Mouse (Mus musculus) layer of hippocampus, adult 2 months (tissue): ENCODE results near the gene Bub1. TPM values are rescaled to one million over a fixed set of nuclear protein-coding genes. Genes with fewer than 3 reads are reported as not detected.

Experiments
- DNase-seq, 2 experiments: peaks; one replicate each; pipeline ENCODE4 v3.0.0; 2022; ENCODE audit warnings: low spot score in 2 of 2
- H3K27ac ChIP-seq: fragments of 200-600 bp; 2 replicates; pipeline ENCODE4 v1.8.1; 2022
- H3K4me3 ChIP-seq: fragments of 200-600 bp; 2 replicates; pipeline ENCODE4 v1.8.1; 2022; ENCODE audit warnings: mild to moderate bottlenecking
- CTCF ChIP-seq: fragments of 200-600 bp; conservative IDR thresholded peaks from 2 replicates; pipeline ENCODE4 v1.8.1; 2022; ENCODE audit warnings: antibody characterized with exemption, mild to moderate bottlenecking, moderate library complexity
- long read RNA-seq, 2 experiments: library from polyadenylated mRNA; stranded (forward); transcript quantifications; one replicate each; pipeline ENCODE4 v2.0.0; 2021; ENCODE audit warnings: borderline mapping rate in 2 of 2
- total RNA-seq, 2 experiments: library from RNA; stranded (reverse); gene quantifications; 2 replicates each; pipeline ENCODE4 v1.2.3; 2021

Gene Bub1
- under 1 TPM; 0.25 to 0.77 TPM for total RNA-seq
- long read RNA-seq, experiment 1, result 0 reads
- long read RNA-seq, experiment 2, result 0 reads

DNA sequence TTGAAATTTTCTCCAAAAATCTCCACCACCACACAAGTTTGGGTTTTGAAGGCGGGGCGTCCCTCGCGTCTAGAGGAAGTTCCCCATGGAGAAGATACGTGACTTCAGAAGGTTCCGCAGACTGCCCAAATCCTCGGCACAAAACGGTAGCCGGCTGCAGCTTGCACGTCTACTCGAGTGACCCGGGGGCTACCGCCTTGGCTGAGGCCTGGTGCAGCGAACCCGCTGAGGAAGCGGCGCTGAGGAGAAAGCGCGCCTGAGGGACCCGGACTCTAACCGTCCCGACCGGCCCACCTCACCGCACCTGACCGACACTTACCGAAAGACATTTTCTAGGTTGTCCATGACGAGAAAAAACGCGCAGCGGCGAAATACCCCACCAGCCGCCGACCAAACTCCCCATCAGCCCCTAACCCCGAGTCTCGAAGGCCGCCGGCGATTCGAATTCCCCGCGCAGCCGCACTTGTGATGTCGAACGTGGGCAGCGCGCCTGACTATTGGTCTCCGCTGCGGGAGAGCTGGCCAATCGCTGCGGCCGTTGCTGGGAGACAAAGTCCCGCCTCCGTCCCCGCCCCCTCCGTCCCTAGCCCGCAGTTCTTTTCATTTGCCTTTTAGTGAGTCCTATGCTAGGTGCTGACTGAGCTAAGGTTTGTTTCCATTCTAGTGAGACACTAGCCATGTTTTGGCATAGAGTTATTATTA is at the start of gene Bub1:
Gene Bub1 (minus strand): TSS at position 465 of the 702 bp plus-strand sequence.
- peak; percentile 91 to 93 for DNase-seq
- Histone ChIP-seq H3K4me3 (peak within 1 kb of the TSS; percentile 69), H3K27ac (no peak within 1 kb of the TSS)
- TF ChIP-seq CTCF, result peak; percentile 31

DNA sequence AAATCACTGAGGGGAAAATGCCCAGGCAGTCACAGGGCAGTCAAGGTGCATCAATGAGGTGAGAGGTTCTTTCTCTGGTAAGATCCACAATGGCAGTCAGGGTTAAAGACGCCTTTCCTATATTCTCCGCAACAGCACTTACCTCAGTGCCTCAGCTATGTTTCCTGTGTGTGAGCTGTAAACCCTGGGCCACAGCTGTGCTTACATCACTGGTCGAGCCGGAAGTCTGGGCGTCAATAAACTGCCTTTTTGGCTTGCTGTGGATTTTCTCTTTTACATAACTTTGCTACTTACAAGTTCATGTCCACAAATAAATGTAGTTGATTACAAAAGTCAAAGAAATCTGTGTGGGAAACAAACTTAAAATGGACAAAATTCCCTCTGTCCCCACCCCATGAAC is 49.4 kb upstream of the Bub1 start:
- Histone ChIP-seq H3K27ac (no peak overlapping the region), H3K4me3 (no peak overlapping the region)
- TF ChIP-seq CTCF, result no peak
- no peak for DNase-seq

DNA sequence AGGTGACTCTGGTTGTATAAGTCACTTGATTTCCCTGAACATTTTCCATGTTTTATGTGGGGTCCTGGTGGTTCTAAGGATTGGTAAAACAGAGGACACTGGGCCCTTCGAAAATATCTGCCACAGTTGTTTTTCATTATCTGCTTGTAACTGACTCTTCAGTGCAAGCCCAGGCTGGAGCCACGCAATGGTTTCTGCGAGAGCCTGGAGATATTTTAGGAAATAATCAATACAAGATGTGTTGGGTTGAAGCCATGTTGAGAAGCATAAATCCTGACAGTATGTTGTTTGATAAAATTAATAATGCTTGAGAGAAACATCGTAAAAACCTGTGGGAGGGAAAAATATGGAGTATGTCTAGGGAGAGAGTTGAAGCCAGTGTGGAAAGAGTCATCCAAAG is 32.7 kb upstream of the Bub1 start:
- TF ChIP-seq CTCF, result no peak
- DNase-seq, result no peak
- Histone ChIP-seq H3K27ac (no peak overlapping the region), H3K4me3 (no peak overlapping the region)

GRCm38 (mm10) chr2:127854332-127854991 is 22.8 kb upstream of the Bub1 start:
- H3K27ac ChIP-seq, result no peak overlapping the region
- DNase-seq, result peak; percentile 22 to 35
- no peak for TF ChIP-seq CTCF
- no peak overlapping the region for H3K4me3 ChIP-seq

GRCm38 (mm10) chr2:127850371-127850770 is 18.7 kb upstream of the Bub1 start:
- TF ChIP-seq CTCF, result no peak
- no peak for DNase-seq
- H3K4me3 ChIP-seq, result no peak overlapping the region
- no peak overlapping the region for H3K27ac ChIP-seq

GRCm38 (mm10) chr2:127846571-127846970 is 14.9 kb upstream of the Bub1 start:
- no peak for TF ChIP-seq CTCF
- H3K4me3 ChIP-seq, result no peak overlapping the region
- DNase-seq, result no peak
- no peak overlapping the region for H3K27ac ChIP-seq

- TF ChIP-seq CTCF, result no peak
- DNase-seq, result no peak
- Histone ChIP-seq H3K4me3 (no peak overlapping the region), H3K27ac (no peak overlapping the region)
These were observed 14.3 kb upstream of the Bub1 start for GRCm38 (mm10) chr2:127846008-127846407.

DNA sequence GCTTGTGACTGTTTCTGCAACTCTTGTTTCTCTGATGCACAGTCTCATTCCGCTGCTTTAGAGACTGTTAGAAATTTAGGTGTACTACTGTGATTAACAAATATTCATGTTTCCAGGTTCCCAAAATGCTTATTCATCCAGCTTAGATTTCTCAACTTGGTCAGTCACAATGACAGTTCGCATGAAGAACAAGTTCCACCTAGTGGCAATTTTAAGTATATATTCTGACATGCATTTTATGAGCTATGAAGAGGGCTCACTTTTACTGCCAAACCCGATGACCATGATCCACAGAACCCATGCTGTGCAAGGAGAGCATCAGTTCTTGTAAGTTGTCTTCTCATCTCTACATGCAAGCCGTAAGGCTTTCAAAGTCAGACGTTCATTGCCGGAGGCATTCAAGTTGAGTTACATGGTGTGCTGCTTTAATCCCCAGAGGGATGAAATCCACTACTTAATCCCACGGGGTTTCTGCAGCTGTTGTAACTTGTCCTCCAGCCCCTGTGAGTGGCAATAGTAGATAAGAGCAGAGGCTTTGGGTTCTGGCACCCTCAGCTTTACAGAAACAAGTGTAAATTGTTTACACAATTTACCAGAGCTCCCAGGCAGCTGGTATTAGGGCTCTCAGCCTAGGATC is 13.8 kb upstream of the Bub1 start:
- Histone ChIP-seq H3K27ac (no peak overlapping the region), H3K4me3 (no peak overlapping the region)
- peak in 1 of 2 experiments; percentile 12 for DNase-seq
- peak; percentile 84 for TF ChIP-seq CTCF

DNA sequence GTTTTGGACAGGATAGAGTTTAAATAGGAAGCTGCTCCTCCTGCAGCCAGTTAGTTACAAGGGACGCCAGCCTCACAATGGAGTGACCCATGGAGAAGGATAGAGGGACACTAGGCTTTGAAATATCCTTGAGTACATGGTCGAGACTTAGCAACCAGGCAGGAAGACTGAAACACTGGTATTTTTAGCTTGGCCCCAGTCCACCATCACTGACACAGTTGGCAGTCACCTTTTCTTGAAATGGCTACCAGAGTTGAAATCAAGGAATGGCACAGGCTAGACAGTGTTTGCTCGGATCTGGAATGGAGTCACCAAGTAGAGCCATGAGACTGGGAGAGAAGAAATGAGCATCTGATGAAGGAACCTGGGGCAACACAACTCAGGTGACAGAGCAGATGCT is 10.8 kb upstream of the Bub1 start:
- Histone ChIP-seq H3K27ac (no peak overlapping the region), H3K4me3 (no peak overlapping the region)
- DNase-seq, result no peak
- no peak for TF ChIP-seq CTCF

DNA sequence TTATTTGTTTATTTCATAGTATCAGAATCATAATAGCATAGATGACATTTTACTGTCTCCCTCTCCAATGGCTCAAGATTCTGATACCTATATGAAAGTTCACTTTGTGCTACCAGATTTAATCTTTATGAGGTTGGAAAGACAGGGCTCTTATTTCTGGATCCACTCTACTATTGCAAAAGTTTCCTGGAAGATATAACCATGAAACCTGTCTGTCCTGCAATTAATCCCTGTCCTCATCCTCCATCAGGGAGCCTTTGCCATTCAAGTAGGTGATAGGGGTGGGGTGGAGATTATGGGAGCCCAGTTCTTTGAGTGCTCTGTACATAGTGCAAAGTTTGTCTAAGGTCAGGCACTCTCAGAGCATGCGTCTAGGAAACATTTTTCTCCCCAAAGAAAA is 9.7 kb upstream of the Bub1 start:
- no peak for TF ChIP-seq CTCF
- H3K27ac ChIP-seq, result no peak overlapping the region

DNA sequence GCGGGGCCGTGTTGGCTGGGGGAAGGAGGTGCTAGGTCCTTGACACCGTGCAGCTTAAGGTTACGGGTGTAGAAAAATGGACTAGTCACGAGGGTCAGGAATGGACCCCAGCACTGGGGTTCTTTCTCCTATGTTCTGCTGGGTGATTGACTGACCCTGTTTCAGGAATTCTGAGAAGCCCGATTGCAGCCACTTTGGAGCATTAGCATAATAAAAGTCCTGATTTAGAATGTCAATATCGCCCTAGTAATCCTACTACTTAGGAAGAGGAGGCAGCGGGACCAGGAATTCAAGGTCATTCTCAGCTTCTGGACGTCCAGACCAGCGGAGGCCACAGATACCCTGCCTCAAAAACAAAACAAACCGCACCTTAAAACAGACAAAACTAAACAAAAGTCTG is 7.8 kb upstream of the Bub1 start:
- no peak for TF ChIP-seq CTCF
- DNase-seq, result no peak
- H3K4me3 ChIP-seq, result no peak overlapping the region
- H3K27ac ChIP-seq, result no peak overlapping the region

More for the DNA sequence above, 9.7 kb upstream of the Bub1 start:
- no peak overlapping the region for H3K4me3 ChIP-seq
- DNase-seq, result no peak

DNA sequence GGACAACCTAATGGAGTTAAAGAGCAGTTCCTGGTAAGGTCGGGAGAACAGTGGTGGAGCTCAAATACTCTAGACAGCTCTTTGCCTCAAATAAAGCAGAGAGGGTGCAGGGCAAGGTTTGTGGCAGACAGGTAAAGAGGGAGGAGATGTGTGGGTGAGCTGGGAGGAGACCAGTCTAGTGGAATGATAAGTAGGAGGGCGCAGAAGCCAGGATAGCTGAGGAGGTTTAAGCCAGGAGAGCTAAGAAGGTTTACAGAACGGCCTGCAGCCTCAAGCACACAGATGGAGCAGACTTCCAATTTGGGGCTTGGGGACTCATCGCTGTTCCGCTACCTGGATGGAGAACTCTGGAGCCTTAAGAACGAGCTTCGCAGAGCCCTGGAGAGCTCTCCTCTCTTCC is 6.9 kb upstream of the Bub1 start, which contains the start of gene Acoxl:
Gene Acoxl (plus strand): TSS at position 301 of the 400 bp plus-strand sequence.
- H3K4me3 ChIP-seq, result no peak within 1 kb of the TSS
- DNase-seq, result no peak
- TF ChIP-seq CTCF, result no peak
- no peak within 1 kb of the TSS for H3K27ac ChIP-seq

DNA sequence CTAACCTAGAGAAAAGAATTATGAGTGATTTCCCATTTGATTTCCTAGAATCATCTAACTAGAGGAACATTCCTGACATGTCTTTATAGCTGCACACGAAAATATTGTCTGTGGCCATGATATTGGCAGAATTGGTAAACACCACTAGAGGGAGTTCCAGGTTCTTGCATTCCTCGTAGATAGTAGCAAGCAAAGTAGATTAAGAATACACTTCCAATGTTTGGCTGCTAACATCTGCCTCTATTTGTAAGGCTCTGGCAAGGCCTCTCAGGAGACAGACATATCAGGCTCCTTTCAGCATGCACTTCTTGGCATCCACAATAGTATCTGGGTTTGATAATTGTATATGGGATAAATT is 1.1 kb upstream of the Bub1 start:
- no peak for DNase-seq
- peak; percentile 76 for TF ChIP-seq CTCF
- Histone ChIP-seq H3K27ac (no peak overlapping the region), H3K4me3 (no peak overlapping the region)
